Mouse (Mus musculus) limb, embryonic 14.5 days (tissue): ENCODE results near the gene Mrpl49. TPM values are rescaled to one million over a fixed set of nuclear protein-coding genes. Genes with fewer than 3 reads are reported as not detected.
A peak's percentile ranks its signal among the peaks of the same experiment; 100 is the strongest.

Source experiments
- ATAC-seq: fragments of 200-750 bp; cut with Nextera tagmentation; 2 replicates; pipeline ENCODE4 v1.8.0; 2017; ENCODE audit warnings: low read depth, moderate number of reproducible peaks, moderate TSS enrichment; ENCODE audit not compliant: low FRiP score
- DNase-seq: peaks from one replicate; pipeline ENCODE4 v3.0.0-alpha.2; 2015; ENCODE audit warnings: low spot score
- H3K27ac ChIP-seq: fragments of 300-500 bp; sonication (generic); replicated peaks from 2 replicates; pipeline ENCODE4 v1.5.1; 2014; ENCODE audit warnings: low read depth, mild to moderate bottlenecking, low read length, moderate library complexity, mixed read lengths
- H3K27me3 ChIP-seq: fragments of 300-500 bp; sonication (generic); 2 replicates; pipeline ENCODE4 v1.6.1; 2014; ENCODE audit warnings: low read length, mixed read lengths; ENCODE audit not compliant: control insufficient read depth, insufficient read depth
- H3K36me3 ChIP-seq: fragments of 300-500 bp; sonication (generic); 2 replicates; pipeline ENCODE4 v1.6.1; 2014; ENCODE audit warnings: mild to moderate bottlenecking, low read length, moderate library complexity, mixed read lengths; ENCODE audit not compliant: control insufficient read depth, insufficient read depth
- H3K4me1 ChIP-seq: fragments of 300-500 bp; sonication (generic); 2 replicates; pipeline ENCODE4 v1.6.1; 2014; ENCODE audit warnings: antibody characterized with exemption, low read length, mixed read lengths; ENCODE audit not compliant: control insufficient read depth, insufficient read depth
- H3K4me2 ChIP-seq: fragments of 300-500 bp; sonication (generic); replicated peaks from 2 replicates; pipeline ENCODE4 v1.6.1; 2014; ENCODE audit warnings: low read depth, mild to moderate bottlenecking, low read length, moderate library complexity; ENCODE audit not compliant: severe bottlenecking
- H3K4me3 ChIP-seq: fragments of 300-500 bp; sonication (generic); replicated peaks from 2 replicates; pipeline ENCODE4 v1.5.1; 2014; ENCODE audit warnings: low read length
- H3K9ac ChIP-seq: fragments of 300-500 bp; sonication (generic); 2 replicates; pipeline ENCODE4 v1.6.1; 2014; ENCODE audit warnings: mild to moderate bottlenecking, low read depth, low read length, moderate library complexity; ENCODE audit not compliant: severe bottlenecking
- H3K9me3 ChIP-seq: fragments of 300-500 bp; sonication (generic); 2 replicates; pipeline ENCODE4 v1.6.1; 2016; ENCODE audit warnings: low read length; ENCODE audit not compliant: control insufficient read depth
- POLR2A ChIP-seq: fragments of 200-500 bp; IDR thresholded peaks from 2 replicates; pipeline ENCODE4 v1.8.0; 2012; ENCODE audit warnings: inconsistent platforms, mild to moderate bottlenecking, moderate library complexity, borderline replicate concordance; ENCODE audit not compliant: insufficient read depth, insufficient read length; ENCODE audit errors: extremely low read depth
- WGBS: fragments of 180-500 bp; shearing (Covaris S2); extraction: QIAGEN DNeasy Blood & Tissue Kit; methylation state at CpG from one replicate; pipeline ENCODE4 v1.1.7; 2014; 5-methylcytosine and 5-hydroxymethylcytosine counted together
- polyA plus RNA-seq, 2 experiments: library from polyadenylated mRNA; depleted of rRNA in 1 of 2; stranded (reverse) in 1 of 2; unstranded in 1 of 2; fragments of >200 nt; fragmentation: Nextera tagmentation in 1 of 2; extraction: Ambion mirVana in 1 of 2; gene quantifications; 2 replicates each; pipeline versions ENCODE4 v1.2.1 to v1.2.3; 2012 to 2014

Gene Mrpl49
- polyA plus RNA-seq, 2 experiments = 54.8 to 75.3 TPM

- H3K27ac ChIP-seq = no peak overlapping the region
- H3K9me3 ChIP-seq = no peaks in the 10 kb centered on the region
- H3K36me3 ChIP-seq = peaks cover 16% of the 10 kb centered on the region
- H3K4me3 ChIP-seq = no peak overlapping the region
- no peak for TF ChIP-seq POLR2A
- H3K27me3 ChIP-seq = no peaks in the 10 kb centered on the region
- DNase-seq (no peak), ATAC-seq (no peak)
- no peak overlapping the region for H3K4me2 ChIP-seq
- H3K4me1 ChIP-seq = no peaks in the 10 kb centered on the region
- WGBS = 91% methylated on average over 3 of the region's 3 CpGs
- H3K9ac ChIP-seq = no peak overlapping the region
These were observed 40.3 kb upstream of the Mrpl49 start for GRCm38 (mm10) chr19:6097847-6098246.

DNA sequence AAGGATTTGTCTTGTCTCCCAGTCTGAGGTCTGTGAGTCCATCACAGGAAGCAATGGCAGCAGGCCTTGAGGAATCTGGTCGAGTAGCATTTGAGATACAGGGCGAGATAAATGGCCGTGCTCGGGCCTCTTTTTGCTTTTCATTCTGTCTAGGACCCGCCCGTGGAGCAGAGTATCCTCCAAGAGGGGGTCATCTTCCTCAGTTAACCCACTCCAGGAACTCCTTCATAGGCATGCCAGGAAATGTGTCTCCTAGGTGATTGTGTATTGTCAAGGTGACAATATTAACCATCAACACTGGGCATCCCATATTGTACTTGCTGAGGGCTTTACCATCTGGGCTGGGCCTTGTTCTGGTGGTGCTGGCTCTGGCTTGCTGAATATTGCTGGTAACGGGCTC lies 36.5 kb upstream of the Mrpl49 start, which contains the start of gene AC131692.1:
Gene AC131692.1, plus strand, starts transcription at position 301 of the 400 bp plus-strand sequence.
- H3K27me3 ChIP-seq = no peaks in the 10 kb centered on the region
- TF ChIP-seq POLR2A = no peak
- no peak within 1 kb of the TSS for H3K4me2 ChIP-seq
- ATAC-seq = no peak
- H3K36me3 ChIP-seq = peaks cover 43% of the 10 kb centered on the region
- no peaks in the 10 kb centered on the region for H3K9me3 ChIP-seq
- DNase-seq = no peak
- no peak within 1 kb of the TSS for H3K27ac ChIP-seq
- no peaks in the 10 kb centered on the region for H3K4me1 ChIP-seq
- H3K4me3 ChIP-seq = no peak within 1 kb of the TSS
- 88% methylated on average over 7 of the region's 7 CpGs for WGBS
- no peak within 1 kb of the TSS for H3K9ac ChIP-seq

GRCm38 (mm10) chr19:6088841-6089240 lies 31.3 kb upstream of the Mrpl49 start:
- no peak for ATAC-seq
- no peaks in the 10 kb centered on the region for H3K9me3 ChIP-seq
- H3K4me2 ChIP-seq = no peak overlapping the region
- no peaks in the 10 kb centered on the region for H3K27me3 ChIP-seq
- H3K27ac ChIP-seq = no peak overlapping the region
- H3K36me3 ChIP-seq = peaks cover 42% of the 10 kb centered on the region
- H3K9ac ChIP-seq = no peak overlapping the region
- no peak overlapping the region for H3K4me3 ChIP-seq
- H3K4me1 ChIP-seq = peaks cover 7% of the 10 kb centered on the region
- no peak for DNase-seq
- TF ChIP-seq POLR2A = no peak
- WGBS = 92% methylated on average over 13 of the region's 13 CpGs

GRCm38 (mm10) chr19:6085417-6085879 lies 27.9 kb upstream of the Mrpl49 start:
- ATAC-seq (peak; percentile 48; the same call in 1 of the 2 replicates), DNase-seq (peak; percentile 75)
- no peak for TF ChIP-seq POLR2A
- H3K4me1 ChIP-seq = peaks cover 13% of the 10 kb centered on the region
- peak overlapping the region; percentile 85 for H3K4me2 ChIP-seq
- no peaks in the 10 kb centered on the region for H3K9me3 ChIP-seq
- peaks cover 47% of the 10 kb centered on the region for H3K36me3 ChIP-seq
- H3K27me3 ChIP-seq = no peaks in the 10 kb centered on the region
- WGBS = under 1% methylated on average over 17 of the region's 17 CpGs
- H3K27ac ChIP-seq = no peak overlapping the region
- H3K9ac ChIP-seq = peak overlapping the region; percentile 76
- H3K4me3 ChIP-seq = peak overlapping the region; percentile 70

GRCm38 (mm10) chr19:6084478-6085248 lies 27.1 kb upstream of the Mrpl49 start, which contains the start of the genes Zfpl1 and Cdca5:
TSS of gene Zfpl1 (minus strand) at chr19:6084956.
TSS of gene Cdca5 (plus strand) at chr19:6084983.
- H3K4me2 ChIP-seq = peak within 1 kb of the TSS; percentile 93
- WGBS = under 1% methylated on average over 58 of the region's 58 CpGs
- ATAC-seq = peak; percentile 91
- H3K9me3 ChIP-seq = no peaks in the 10 kb centered on the region
- peaks cover 13% of the 10 kb centered on the region for H3K4me1 ChIP-seq
- peak within 1 kb of the TSS; percentile 70 for H3K4me3 ChIP-seq
- no peaks in the 10 kb centered on the region for H3K27me3 ChIP-seq
- H3K9ac ChIP-seq = peak within 1 kb of the TSS; percentile 76
- 0 out of 2 replicates have a peak, but pooled peaks have one; percentile 8 for TF ChIP-seq POLR2A
- H3K36me3 ChIP-seq = peaks cover 47% of the 10 kb centered on the region
- peak; percentile 98 for DNase-seq
- peak within 1 kb of the TSS; percentile 78 for H3K27ac ChIP-seq
